Mouse (Mus musculus) lung, adult 2 months (tissue): Measurements from ENCODE around the gene Sgcd. TPM values are rescaled to one million over a fixed set of nuclear protein-coding genes. Genes with fewer than 3 reads are reported as not detected.

Experiments used
- DNase-seq: peaks from one replicate; pipeline ENCODE4 v3.0.0; 2022
- H3K4me1 ChIP-seq: fragments of 200-500 bp; 2 replicates; pipeline ENCODE4 v1.6.1; 2011; ENCODE audit warnings: low read length; ENCODE audit not compliant: control insufficient read depth, insufficient read depth
- H3K4me3 ChIP-seq: fragments of 200-500 bp; replicated peaks from 2 replicates; pipeline ENCODE3; 2011; ENCODE audit warnings: low read depth, mild to moderate bottlenecking, control low read depth, low read length; ENCODE audit errors: extremely low read depth
- CTCF ChIP-seq: fragments of 200-500 bp; IDR thresholded peaks from 2 replicates; pipeline ENCODE4 v1.5.1; 2011; ENCODE audit warnings: mild to moderate bottlenecking, low read length, control low read depth; ENCODE audit not compliant: insufficient read depth
- POLR2A ChIP-seq: fragments of 200-500 bp; IDR thresholded peaks from 2 replicates; pipeline ENCODE4 v1.6.1; 2011; ENCODE audit warnings: low read depth, mild to moderate bottlenecking, control low read depth, low read length, borderline replicate concordance; ENCODE audit errors: extremely low read depth
- WGBS: fragments of 180-500 bp; shearing (Covaris S2); methylation state at CpG from one replicate; pipeline ENCODE4 v1.1.7; 2018; 5-methylcytosine and 5-hydroxymethylcytosine counted together
- polyA plus RNA-seq: library from polyadenylated mRNA; depleted of rRNA; stranded (reverse); fragments of >200 nt; gene quantifications from 2 replicates; pipeline ENCODE4 v1.2.3, GENCODE M21; 2012

The Sgcd gene
- polyA plus RNA-seq, 1 experiment, result 1.0 TPM

GRCm38 (mm10) chr11:47247703-47248344, 740.9 kb downstream of the Sgcd start:
- Histone ChIP-seq H3K4me1 (no peaks in the 10 kb centered on the region), H3K4me3 (no peak overlapping the region)
- no peak for TF ChIP-seq POLR2A
- TF ChIP-seq CTCF, result no peak
- WGBS, result 84% methylated on average over 8 of the region's 8 CpGs
- no peak for DNase-seq

- 87% methylated on average over 1 of the region's 1 CpGs for WGBS
- DNase-seq, result no peak
- Histone ChIP-seq H3K4me1 (no peaks in the 10 kb centered on the region), H3K4me3 (no peak overlapping the region)
- TF ChIP-seq CTCF (no peak), POLR2A (no peak)
These were observed 746.4 kb downstream of the Sgcd start for GRCm38 (mm10) chr11:47242401-47242800.

GRCm38 (mm10) chr11:47228222-47228621, 760.5 kb downstream of the Sgcd start:
- DNase-seq, result no peak
- TF ChIP-seq CTCF, result no peak
- no peak for TF ChIP-seq POLR2A
- Histone ChIP-seq H3K4me1 (no peaks in the 10 kb centered on the region), H3K4me3 (no peak overlapping the region)
- 3% methylated on average over 1 of the region's 1 CpGs for WGBS

GRCm38 (mm10) chr11:47224148-47224547, 764.6 kb downstream of the Sgcd start:
- Histone ChIP-seq H3K4me3 (no peak overlapping the region), H3K4me1 (no peaks in the 10 kb centered on the region)
- TF ChIP-seq POLR2A, result no peak
- no peak for TF ChIP-seq CTCF
- WGBS, result 78% methylated on average over 2 of the region's 2 CpGs
- no peak for DNase-seq

- Histone ChIP-seq H3K4me1 (no peaks in the 10 kb centered on the region), H3K4me3 (no peak overlapping the region)
- no peak for TF ChIP-seq POLR2A
- TF ChIP-seq CTCF, result no peak
- 73% methylated on average over 8 of the region's 8 CpGs for WGBS
- DNase-seq, result no peak
These were observed 777.2 kb downstream of the Sgcd start for GRCm38 (mm10) chr11:47211531-47211930.

- H3K4me1 ChIP-seq, result no peaks in the 10 kb centered on the region
- TF ChIP-seq POLR2A (no peak), CTCF (no peak)
- no peak for DNase-seq
- WGBS, result 63% methylated on average over 1 of the region's 1 CpGs
- no peak overlapping the region for H3K4me3 ChIP-seq
These were observed 782.3 kb downstream of the Sgcd start for GRCm38 (mm10) chr11:47206461-47206860.

GRCm38 (mm10) chr11:47199106-47199505, 789.7 kb downstream of the Sgcd start:
- 70% methylated on average over 7 of the region's 7 CpGs for WGBS
- Histone ChIP-seq H3K4me3 (no peak overlapping the region), H3K4me1 (no peaks in the 10 kb centered on the region)
- DNase-seq, result no peak
- TF ChIP-seq CTCF, result no peak
- TF ChIP-seq POLR2A, result no peak

GRCm38 (mm10) chr11:47188556-47188955, 800.2 kb downstream of the Sgcd start:
- TF ChIP-seq POLR2A (no peak), CTCF (no peak)
- no peak overlapping the region for H3K4me3 ChIP-seq
- WGBS, result 85% methylated on average over 2 of the region's 2 CpGs
- H3K4me1 ChIP-seq, result no peaks in the 10 kb centered on the region
- no peak for DNase-seq

GRCm38 (mm10) chr11:47174977-47175376, 813.8 kb downstream of the Sgcd start:
- no peak overlapping the region for H3K4me3 ChIP-seq
- WGBS, result 82% methylated on average over 2 of the region's 2 CpGs
- DNase-seq, result no peak
- TF ChIP-seq CTCF (no peak), POLR2A (no peak)
- H3K4me1 ChIP-seq, result no peaks in the 10 kb centered on the region

GRCm38 (mm10) chr11:47170926-47171625, 817.7 kb downstream of the Sgcd start:
- WGBS, result 57% methylated on average over 6 of the region's 6 CpGs
- TF ChIP-seq POLR2A, result no peak
- TF ChIP-seq CTCF, result no peak
- no peak for DNase-seq
- Histone ChIP-seq H3K4me1 (no peaks in the 10 kb centered on the region), H3K4me3 (no peak overlapping the region)
